Mouse (Mus musculus): Measurements from ENCODE around the gene Cdyl. TPM values are rescaled to one million over a fixed set of nuclear protein-coding genes. Genes with fewer than 3 reads are reported as not detected.

The Cdyl gene
- polyA plus RNA-seq, 1 experiment: 2.8 TPM

GRCm38 (mm10) chr13:35771968-35772382 lies 112.3 kb downstream of the Cdyl start:
- Histone ChIP-seq H3K4me1 (ENCODE audit: control insufficient read depth, insufficient read depth, low read length) (no peaks in the 10 kb centered on the region; the same call in 1 of the 2 replicates), H3K27ac (ENCODE audit: insufficient read depth, low read depth, low read length) (no peak overlapping the region), H3K36me3 (ENCODE audit: control insufficient read depth, insufficient read depth, low read length) (no peaks in the 10 kb centered on the region), H3K27me3 (replicated peaks; ENCODE audit: control insufficient read depth, insufficient read depth, low read length) (no peaks in the 10 kb centered on the region), H3K4me3 (ENCODE audit: insufficient read depth, low read depth, low read length) (no peak overlapping the region)
- no peak for DNase-seq
- no peak for TF ChIP-seq POLR2A (IDR thresholded peaks at IDR 0.05; ENCODE audit: low read depth, low read length)
- peak; percentile 32 for TF ChIP-seq CTCF (conservative IDR thresholded peaks at IDR 0.05; ENCODE audit: insufficient read depth, insufficient read length, low read depth, low read length)
- 78% methylated on average over 9 of the region's 9 CpGs for WGBS

DNA sequence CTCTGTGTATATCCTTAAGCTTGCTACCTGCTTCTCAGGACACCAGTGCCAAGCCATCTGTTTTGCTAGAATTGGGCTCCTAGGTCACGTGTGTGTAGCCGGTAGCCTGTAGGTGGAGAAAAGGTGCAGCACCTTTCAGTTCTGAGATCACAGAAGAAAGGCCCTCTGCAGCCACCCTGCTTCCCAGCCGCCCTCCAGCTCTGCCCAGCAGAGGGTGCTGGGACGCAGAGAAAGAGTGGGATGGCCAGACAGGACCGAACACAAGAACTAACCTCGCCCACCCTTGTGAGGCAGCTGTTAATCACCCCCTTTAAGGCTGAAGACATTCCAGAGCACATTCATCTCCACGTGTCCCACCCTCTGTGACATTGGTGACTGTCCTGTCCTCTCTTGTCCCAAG lies 114.1 kb downstream of the Cdyl start:
- TF ChIP-seq CTCF (conservative IDR thresholded peaks at IDR 0.05; ENCODE audit: insufficient read depth, insufficient read length, low read depth, low read length): peak; percentile 47
- no peak for TF ChIP-seq POLR2A (IDR thresholded peaks at IDR 0.05; ENCODE audit: low read depth, low read length)
- no peaks in the 10 kb centered on the region for H3K27me3 ChIP-seq (replicated peaks; ENCODE audit: control insufficient read depth, insufficient read depth, low read length)
- WGBS: 48% methylated on average over 7 of the region's 7 CpGs
- H3K36me3 ChIP-seq (ENCODE audit: control insufficient read depth, insufficient read depth, low read length): no peaks in the 10 kb centered on the region
- H3K4me3 ChIP-seq (ENCODE audit: insufficient read depth, low read depth, low read length): no peak overlapping the region
- no peaks in the 10 kb centered on the region; the same call in 1 of the 2 replicates for H3K4me1 ChIP-seq (ENCODE audit: control insufficient read depth, insufficient read depth, low read length)
- H3K27ac ChIP-seq (ENCODE audit: insufficient read depth, low read depth, low read length): no peak overlapping the region
- peak; percentile 14 for DNase-seq

DNA sequence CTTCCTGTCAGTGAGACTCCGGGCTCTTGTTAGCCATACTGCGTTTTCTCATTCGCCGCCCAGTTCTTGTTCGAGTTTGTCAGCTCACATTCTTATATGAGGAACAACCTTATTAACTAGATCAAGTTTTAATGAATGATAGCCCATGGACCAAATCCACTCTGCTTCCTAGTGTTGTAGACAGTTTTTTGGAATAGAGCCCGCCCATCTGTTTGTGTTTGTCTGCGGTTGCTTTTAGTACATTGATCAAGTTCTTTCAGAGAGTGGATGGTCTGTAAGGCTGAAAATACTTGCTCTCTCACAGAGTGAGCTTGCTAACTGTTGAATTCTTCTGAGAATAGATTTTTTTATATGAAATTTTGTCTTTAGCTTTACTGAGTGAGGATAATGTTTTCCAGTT lies 116.5 kb downstream of the Cdyl start:
- no peak overlapping the region for H3K27ac ChIP-seq (ENCODE audit: insufficient read depth, low read depth, low read length)
- H3K4me3 ChIP-seq (ENCODE audit: insufficient read depth, low read depth, low read length): no peak overlapping the region
- no peaks in the 10 kb centered on the region for H3K27me3 ChIP-seq (replicated peaks; ENCODE audit: control insufficient read depth, insufficient read depth, low read length)
- no peak for DNase-seq
- H3K36me3 ChIP-seq (ENCODE audit: control insufficient read depth, insufficient read depth, low read length): no peaks in the 10 kb centered on the region
- TF ChIP-seq POLR2A (IDR thresholded peaks at IDR 0.05; ENCODE audit: low read depth, low read length) (no peak), CTCF (conservative IDR thresholded peaks at IDR 0.05; ENCODE audit: insufficient read depth, insufficient read length, low read depth, low read length) (no peak)
- peaks cover 3% of the 10 kb centered on the region; the same call in 1 of the 2 replicates for H3K4me1 ChIP-seq (ENCODE audit: control insufficient read depth, insufficient read depth, low read length)
- WGBS: 84% methylated on average over 7 of the region's 7 CpGs

DNA sequence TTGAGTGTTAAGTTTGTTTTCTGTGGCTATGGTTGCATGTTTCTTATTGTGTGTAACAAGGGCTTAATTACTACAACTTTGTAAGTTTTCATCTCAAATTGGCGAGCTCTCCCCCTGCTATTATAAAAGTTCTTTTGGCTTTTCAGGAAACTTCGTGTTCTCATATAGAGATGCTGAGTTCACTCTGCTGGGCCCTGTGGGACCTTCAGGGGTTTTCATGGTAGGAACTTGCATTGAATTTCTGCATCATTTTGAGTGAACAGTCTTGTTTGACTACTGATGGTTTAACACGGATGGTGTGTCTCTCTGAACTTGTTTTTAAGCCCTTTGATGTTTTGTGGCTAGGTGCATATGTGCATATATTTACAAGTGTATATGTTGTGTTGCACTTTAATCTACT lies 121.1 kb downstream of the Cdyl start:
- peaks cover 6% of the 10 kb centered on the region; the same call in 1 of the 2 replicates for H3K4me1 ChIP-seq (ENCODE audit: control insufficient read depth, insufficient read depth, low read length)
- TF ChIP-seq CTCF (conservative IDR thresholded peaks at IDR 0.05; ENCODE audit: insufficient read depth, insufficient read length, low read depth, low read length) (no peak), POLR2A (IDR thresholded peaks at IDR 0.05; ENCODE audit: low read depth, low read length) (no peak)

DNA sequence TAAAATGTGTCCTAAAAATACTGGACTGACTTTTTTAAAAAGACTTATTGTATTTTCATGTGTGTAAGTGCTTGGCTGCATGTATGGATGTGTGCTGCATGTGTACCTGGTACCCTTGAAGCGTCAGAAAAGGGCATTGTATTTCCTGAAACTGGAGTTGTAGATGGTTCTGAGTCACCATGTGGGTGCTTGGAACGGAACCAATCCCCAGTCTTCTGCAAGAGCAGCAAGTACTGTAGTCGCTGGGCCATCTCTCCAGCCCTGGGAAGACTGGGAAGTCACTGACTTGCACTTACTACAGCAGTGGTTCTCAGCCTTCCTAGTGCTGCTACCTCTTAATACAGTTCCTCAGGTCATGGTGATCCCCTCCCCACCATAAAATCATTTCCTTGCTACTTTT lies 122.1 kb downstream of the Cdyl start:
- no peaks in the 10 kb centered on the region for H3K27me3 ChIP-seq (replicated peaks; ENCODE audit: control insufficient read depth, insufficient read depth, low read length)
- 65% methylated on average over 3 of the region's 3 CpGs for WGBS
- H3K4me3 ChIP-seq (ENCODE audit: insufficient read depth, low read depth, low read length): no peak overlapping the region
- DNase-seq: no peak
- H3K4me1 ChIP-seq (ENCODE audit: control insufficient read depth, insufficient read depth, low read length): peaks cover 6% of the 10 kb centered on the region; the same call in 1 of the 2 replicates
- H3K36me3 ChIP-seq (ENCODE audit: control insufficient read depth, insufficient read depth, low read length): no peaks in the 10 kb centered on the region
- TF ChIP-seq POLR2A (IDR thresholded peaks at IDR 0.05; ENCODE audit: low read depth, low read length) (no peak), CTCF (conservative IDR thresholded peaks at IDR 0.05; ENCODE audit: insufficient read depth, insufficient read length, low read depth, low read length) (no peak)
- no peak overlapping the region for H3K27ac ChIP-seq (ENCODE audit: insufficient read depth, low read depth, low read length)

More for the DNA sequence above, 121.1 kb downstream of the Cdyl start:
- Histone ChIP-seq H3K27me3 (replicated peaks; ENCODE audit: control insufficient read depth, insufficient read depth, low read length) (no peaks in the 10 kb centered on the region), H3K36me3 (ENCODE audit: control insufficient read depth, insufficient read depth, low read length) (no peaks in the 10 kb centered on the region), H3K27ac (ENCODE audit: insufficient read depth, low read depth, low read length) (no peak overlapping the region), H3K4me3 (ENCODE audit: insufficient read depth, low read depth, low read length) (no peak overlapping the region)
- DNase-seq: no peak
- 77% methylated on average over 3 of the region's 3 CpGs for WGBS

DNA sequence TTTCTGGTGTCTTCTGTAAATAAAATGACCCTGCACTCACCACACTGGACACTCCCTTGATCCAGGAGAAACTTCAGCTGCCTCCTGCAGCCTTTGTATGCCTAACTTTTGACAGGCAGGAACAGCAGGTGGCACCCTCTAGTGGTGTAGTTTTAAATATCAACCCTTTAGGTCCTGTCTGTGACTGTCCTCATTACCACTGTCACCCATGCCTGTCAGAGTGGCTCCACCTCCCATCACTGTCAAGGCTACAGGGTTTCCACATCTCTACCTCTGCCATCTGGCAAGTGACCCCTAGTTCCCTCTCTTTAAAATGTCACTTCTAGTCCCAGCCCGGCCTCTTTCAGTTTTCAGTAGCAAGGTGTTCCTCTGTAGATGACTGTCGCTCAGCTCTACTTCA lies 123.3 kb downstream of the Cdyl start:
- TF ChIP-seq CTCF (conservative IDR thresholded peaks at IDR 0.05; ENCODE audit: insufficient read depth, insufficient read length, low read depth, low read length) (peak; percentile 66), POLR2A (IDR thresholded peaks at IDR 0.05; ENCODE audit: low read depth, low read length) (no peak)
- Histone ChIP-seq H3K36me3 (ENCODE audit: control insufficient read depth, insufficient read depth, low read length) (no peaks in the 10 kb centered on the region), H3K4me3 (ENCODE audit: insufficient read depth, low read depth, low read length) (no peak overlapping the region), H3K4me1 (ENCODE audit: control insufficient read depth, insufficient read depth, low read length) (peaks cover 6% of the 10 kb centered on the region; the same call in 1 of the 2 replicates), H3K27ac (ENCODE audit: insufficient read depth, low read depth, low read length) (no peak overlapping the region), H3K27me3 (replicated peaks; ENCODE audit: control insufficient read depth, insufficient read depth, low read length) (no peaks in the 10 kb centered on the region)
- WGBS: 49% methylated on average over 2 of the region's 2 CpGs
- peak; percentile 69 for DNase-seq

- H3K36me3 ChIP-seq (ENCODE audit: control insufficient read depth, insufficient read depth, low read length): no peaks in the 10 kb centered on the region
- DNase-seq: peak; percentile 19
- H3K4me1 ChIP-seq (ENCODE audit: control insufficient read depth, insufficient read depth, low read length): peaks cover 6% of the 10 kb centered on the region; the same call in 1 of the 2 replicates
- TF ChIP-seq POLR2A (IDR thresholded peaks at IDR 0.05; ENCODE audit: low read depth, low read length) (no peak), CTCF (conservative IDR thresholded peaks at IDR 0.05; ENCODE audit: insufficient read depth, insufficient read length, low read depth, low read length) (no peak)
- WGBS: 65% methylated on average over 6 of the region's 6 CpGs
- H3K4me3 ChIP-seq (ENCODE audit: insufficient read depth, low read depth, low read length): no peak overlapping the region
- H3K27me3 ChIP-seq (replicated peaks; ENCODE audit: control insufficient read depth, insufficient read depth, low read length): no peaks in the 10 kb centered on the region
- no peak overlapping the region for H3K27ac ChIP-seq (ENCODE audit: insufficient read depth, low read depth, low read length)
Measured at GRCm38 (mm10) chr13:35783576-35783975, 123.9 kb downstream of the Cdyl start.

All from kidney, adult 2 months (tissue).